Mouse (Mus musculus): Measurements from ENCODE around the gene Pstpip1. TPM values are rescaled to one million over a fixed set of nuclear protein-coding genes. Genes with fewer than 3 reads are reported as not detected.

Pstpip1 gene
- total and polyA plus RNA-seq, 3 experiments: 8.1 to 32.0 (median 15.6) TPM

DNA sequence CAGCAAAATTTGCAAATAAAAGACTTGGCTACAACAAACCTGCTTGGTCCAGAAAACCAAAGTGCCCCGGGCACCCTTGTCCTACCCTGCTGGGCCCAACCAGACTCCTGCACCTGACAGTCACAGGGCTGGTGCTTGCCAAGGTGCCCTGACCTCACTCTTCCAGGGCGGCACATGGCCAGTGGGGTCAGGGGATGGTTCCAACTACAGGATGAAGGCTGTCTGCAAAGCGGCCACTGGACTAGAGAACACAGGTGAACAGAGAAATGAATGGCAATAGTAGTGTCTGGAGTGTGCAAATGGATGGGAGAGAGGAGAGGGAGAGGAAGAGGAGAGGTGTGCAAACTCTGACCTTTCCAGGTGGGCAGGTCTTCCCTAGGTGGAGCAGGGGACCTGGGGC, 40.2 kb downstream of the Pstpip1 start:
- Histone ChIP-seq H3K9me3 (replicated peaks; ENCODE audit: low read length) (no peaks in the 10 kb centered on the region), H3K36me3 (replicated peaks in 1 of 2; ENCODE audit: control insufficient read depth in 1 of 2, insufficient read depth in 1 of 2, low read length in 1 of 2) (peaks cover 0 to 85% of the 10 kb centered on the region in 2 experiments), H3K79me2 (replicated peaks; ENCODE audit: control insufficient read depth, extremely low read depth, insufficient read depth, poor library complexity, severe bottlenecking) (no peaks in the 10 kb centered on the region), H3K4me1 (ENCODE audit: control insufficient read depth in 1 of 2, insufficient read depth in 2 of 2) (peaks cover 50 to 89% of the 10 kb centered on the region in 2 experiments), H3K4me3 (replicated peaks in 1 of 3; ENCODE audit: low read depth in 2 of 3, low read length in 2 of 3, poor library complexity in 1 of 3) (no peak overlapping the region), H3K9ac (ENCODE audit: insufficient read depth, low read depth) (no peak overlapping the region), H3K27me3 (replicated peaks) (no peaks in the 10 kb centered on the region), H3K27ac (ENCODE audit: insufficient read depth, low read depth) (no peak overlapping the region), H3K4me2 (ENCODE audit: insufficient read depth, low read depth, poor library complexity, severe bottlenecking) (no peak overlapping the region)
- no peak for DNase-seq (ENCODE audit: extremely low read depth)
- no peak for TF ChIP-seq GABPA (IDR thresholded peaks at IDR 0.05; ENCODE audit: insufficient replicate concordance, low read depth, low read length)
- no peak for TF ChIP-seq CHD1 (IDR thresholded peaks at IDR 0.05; ENCODE audit: low read depth, low read length)
- TF ChIP-seq CHD2 (IDR thresholded peaks at IDR 0.05; ENCODE audit: low read length): no peak
- TF ChIP-seq ZC3H11A (IDR thresholded peaks at IDR 0.05; ENCODE audit: low read depth, low read length): no peak
- no peak for TF ChIP-seq CTCF (conservative IDR thresholded peaks at IDR 0.05 in 1 of 2, IDR thresholded peaks at IDR 0.05 in 1 of 2; ENCODE audit: low read depth in 2 of 2, low read length in 2 of 2)
- TF ChIP-seq SIN3A (IDR thresholded peaks at IDR 0.05; ENCODE audit: low read length): no peak
- no peak for TF ChIP-seq POLR2AphosphoS2 (IDR thresholded peaks at IDR 0.05; ENCODE audit: low read depth, low read length)
- no peak for TF ChIP-seq NELFE (IDR thresholded peaks at IDR 0.05; ENCODE audit: low read depth, low read length)
- TF ChIP-seq MAX (IDR thresholded peaks at IDR 0.05; ENCODE audit: low read length): no peak
- no peak for TF ChIP-seq E2F4 (IDR thresholded peaks at IDR 0.05; ENCODE audit: insufficient replicate concordance, low read depth, low read length)
- no peak for TF ChIP-seq IRF4 (IDR thresholded peaks at IDR 0.05; ENCODE audit: low read depth, low read length)
- TF ChIP-seq TCF12 (IDR thresholded peaks at IDR 0.05; ENCODE audit: low read depth, low read length): no peak
- TF ChIP-seq JUN (IDR thresholded peaks at IDR 0.05; ENCODE audit: insufficient read depth, low read depth, low read length): no peak
- TF ChIP-seq MYC (IDR thresholded peaks at IDR 0.05; ENCODE audit: low read depth, low read length): no peak
- TF ChIP-seq UBTF (IDR thresholded peaks at IDR 0.05; ENCODE audit: low read depth, low read length): no peak
- no peak for TF ChIP-seq RCOR1 (conservative IDR thresholded peaks at IDR 0.05; ENCODE audit: low read depth, low read length)
- TF ChIP-seq ZNF384 (IDR thresholded peaks at IDR 0.05; ENCODE audit: low read depth, low read length): no peak
- dilution Hi-C loops (cut with MboI; ENCODE audit: extremely low pct_ligation_motif_present, extremely low pct_unique_long_range_greater_than_20kb, low sequenced_read_pairs) (no loop called here), in situ Hi-C loops (cut with MboI; ENCODE audit: low pct_ligation_motif_present, low pct_unique_long_range_greater_than_20kb, low sequenced_read_pairs) (no loop called here)

DNA sequence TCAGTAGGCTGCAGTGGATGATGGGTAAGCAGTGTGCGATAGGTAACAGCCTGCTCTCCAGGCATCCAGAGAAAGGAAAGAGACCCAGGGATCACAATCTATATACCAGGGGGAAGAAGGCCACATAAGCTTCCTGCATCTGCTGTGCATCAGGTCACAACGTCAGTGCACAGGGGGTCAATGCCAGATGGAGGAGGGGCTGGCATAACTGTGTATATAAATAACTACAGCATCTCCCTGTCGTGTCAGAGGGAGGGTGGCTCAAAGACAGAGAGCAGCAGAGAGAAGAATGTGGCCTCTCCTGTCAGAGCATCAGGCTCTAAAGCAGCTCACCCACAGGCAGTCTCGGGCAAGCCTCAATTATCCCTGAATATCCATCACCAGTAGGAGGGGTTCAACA, 40.8 kb downstream of the Pstpip1 start:
- H3K9me3 ChIP-seq (replicated peaks; ENCODE audit: low read length): no peaks in the 10 kb centered on the region
- no peak overlapping the region for H3K4me2 ChIP-seq (ENCODE audit: insufficient read depth, low read depth, poor library complexity, severe bottlenecking)

More for the DNA sequence above, 40.8 kb downstream of the Pstpip1 start:
- DNase-seq (ENCODE audit: extremely low read depth): no peak
- Histone ChIP-seq H3K4me3 (replicated peaks in 1 of 3; ENCODE audit: low read depth in 2 of 3, low read length in 2 of 3, poor library complexity in 1 of 3) (no peak overlapping the region), H3K4me1 (ENCODE audit: control insufficient read depth in 1 of 2, insufficient read depth in 2 of 2) (peaks cover 55 to 93% of the 10 kb centered on the region in 2 experiments), H3K9ac (ENCODE audit: insufficient read depth, low read depth) (no peak overlapping the region), H3K27ac (ENCODE audit: insufficient read depth, low read depth) (no peak overlapping the region), H3K36me3 (replicated peaks in 1 of 2; ENCODE audit: control insufficient read depth in 1 of 2, insufficient read depth in 1 of 2, low read length in 1 of 2) (peaks cover 0 to 81% of the 10 kb centered on the region in 2 experiments), H3K27me3 (replicated peaks) (no peaks in the 10 kb centered on the region), H3K79me2 (replicated peaks; ENCODE audit: control insufficient read depth, extremely low read depth, insufficient read depth, poor library complexity, severe bottlenecking) (no peaks in the 10 kb centered on the region)
- dilution Hi-C loops (cut with MboI; ENCODE audit: extremely low pct_ligation_motif_present, extremely low pct_unique_long_range_greater_than_20kb, low sequenced_read_pairs) (no loop called here), in situ Hi-C loops (cut with MboI; ENCODE audit: low pct_ligation_motif_present, low pct_unique_long_range_greater_than_20kb, low sequenced_read_pairs) (no loop called here)
- TF ChIP-seq KAT2A (IDR thresholded peaks at IDR 0.05; ENCODE audit: insufficient replicate concordance, low read length) (no peak), CTCF (conservative IDR thresholded peaks at IDR 0.05 in 1 of 2, IDR thresholded peaks at IDR 0.05 in 1 of 2; ENCODE audit: low read depth in 2 of 2, low read length in 2 of 2) (no peak), JUND (conservative IDR thresholded peaks at IDR 0.05; ENCODE audit: low read depth, low read length) (no peak), UBTF (IDR thresholded peaks at IDR 0.05; ENCODE audit: low read depth, low read length) (no peak), RCOR1 (conservative IDR thresholded peaks at IDR 0.05; ENCODE audit: low read depth, low read length) (no peak), ELF1 (IDR thresholded peaks at IDR 0.05; ENCODE audit: low read depth, low read length) (no peak), MEF2A (IDR thresholded peaks at IDR 0.05; ENCODE audit: borderline replicate concordance, low read depth, low read length) (no peak), E2F4 (IDR thresholded peaks at IDR 0.05; ENCODE audit: insufficient replicate concordance, low read depth, low read length) (no peak), POLR2AphosphoS2 (IDR thresholded peaks at IDR 0.05; ENCODE audit: low read depth, low read length) (no peak), HCFC1 (IDR thresholded peaks at IDR 0.05; ENCODE audit: low read depth, low read length) (no peak)
